Mouse (Mus musculus) thymus, postnatal 4 days (tissue): ENCODE measurements around the gene Slc39a11.

ENCODE experiments used
- DNase-seq: peaks from one replicate; pipeline ENCODE4 v3.0.0; 2021

Gene Slc39a11

GRCm38 (mm10) chr11:113327499-113328062, 322.3 kb downstream of the Slc39a11 start:
- DNase-seq, result no peak

- peak; percentile 89 for DNase-seq
Measured at GRCm38 (mm10) chr11:113326387-113327011, 323.4 kb downstream of the Slc39a11 start.

GRCm38 (mm10) chr11:113321601-113322000, 328.3 kb downstream of the Slc39a11 start:
- no peak for DNase-seq

- DNase-seq, result no peak
Measured at GRCm38 (mm10) chr11:113309265-113309951, 340.5 kb downstream of the Slc39a11 start.

GRCm38 (mm10) chr11:113308256-113308941, 341.5 kb downstream of the Slc39a11 start:
- DNase-seq, result no peak

- DNase-seq, result no peak
Measured at GRCm38 (mm10) chr11:113303204-113303603, 346.7 kb downstream of the Slc39a11 start.

GRCm38 (mm10) chr11:113299492-113299891, 350.4 kb downstream of the Slc39a11 start:
- DNase-seq, result no peak

GRCm38 (mm10) chr11:113297765-113298164, 352.1 kb downstream of the Slc39a11 start:
- peak; percentile 79 for DNase-seq

GRCm38 (mm10) chr11:113296912-113297625, 352.8 kb downstream of the Slc39a11 start:
- DNase-seq, result no peak

- peak; percentile 81 for DNase-seq
Measured at GRCm38 (mm10) chr11:113296162-113296561, 353.7 kb downstream of the Slc39a11 start.

GRCm38 (mm10) chr11:113294518-113294917, 355.4 kb downstream of the Slc39a11 start:
- DNase-seq, result no peak

GRCm38 (mm10) chr11:113292906-113293614, 356.8 kb downstream of the Slc39a11 start:
- DNase-seq, result no peak

- no peak for DNase-seq
Measured at GRCm38 (mm10) chr11:113291781-113292714, 357.8 kb downstream of the Slc39a11 start.

GRCm38 (mm10) chr11:113290911-113291310, 359.0 kb downstream of the Slc39a11 start:
- no peak for DNase-seq

- no peak for DNase-seq
Measured at GRCm38 (mm10) chr11:113284951-113285741, 364.7 kb downstream of the Slc39a11 start.

- DNase-seq, result no peak
Measured at GRCm38 (mm10) chr11:113283376-113283811, 366.5 kb downstream of the Slc39a11 start.

- no peak for DNase-seq
Measured at GRCm38 (mm10) chr11:113278238-113278637, 371.6 kb downstream of the Slc39a11 start.

GRCm38 (mm10) chr11:113277034-113277612, 372.8 kb downstream of the Slc39a11 start:
- no peak for DNase-seq

GRCm38 (mm10) chr11:113276518-113276917, 373.4 kb downstream of the Slc39a11 start:
- no peak for DNase-seq

GRCm38 (mm10) chr11:113274037-113274436, 375.8 kb downstream of the Slc39a11 start:
- DNase-seq, result no peak
